Mouse (Mus musculus): ENCODE measurements around the gene Padi3.

GRCm38 (mm10) chr4:140774025-140774800 is 36.2 kb downstream of the Padi3 start, which contains the start of gene Padi4:
- TF ChIP-seq MAX (IDR thresholded peaks at IDR 0.05) (no peak), CTCF (IDR thresholded peaks at IDR 0.05; ENCODE audit: control insufficient read depth, insufficient read depth, insufficient read length) (no peak), USF1 (IDR thresholded peaks at IDR 0.05; ENCODE audit: low read depth) (no peak), CEBPB (IDR thresholded peaks at IDR 0.05; ENCODE audit: low read depth) (no peak), MYOG (IDR thresholded peaks at IDR 0.05; ENCODE audit: control insufficient read depth, extremely low read depth, insufficient read length) (no peak), MYOD1 (IDR thresholded peaks at IDR 0.05; ENCODE audit: control insufficient read depth, insufficient read length, low read depth) (no peak), FOSL1 (IDR thresholded peaks at IDR 0.05; ENCODE audit: insufficient read depth, low read length, poor library complexity, severe bottlenecking) (no peak)

Data from C2C12 (cell line).